Mouse (Mus musculus): ENCODE measurements around the gene Rnf166. TPM values are rescaled to one million over a fixed set of nuclear protein-coding genes. Genes with fewer than 3 reads are reported as not detected.

The Rnf166 gene
- total RNA-seq, 2 experiments from 2014 or later, result 32.7 to 39.5 TPM

DNA sequence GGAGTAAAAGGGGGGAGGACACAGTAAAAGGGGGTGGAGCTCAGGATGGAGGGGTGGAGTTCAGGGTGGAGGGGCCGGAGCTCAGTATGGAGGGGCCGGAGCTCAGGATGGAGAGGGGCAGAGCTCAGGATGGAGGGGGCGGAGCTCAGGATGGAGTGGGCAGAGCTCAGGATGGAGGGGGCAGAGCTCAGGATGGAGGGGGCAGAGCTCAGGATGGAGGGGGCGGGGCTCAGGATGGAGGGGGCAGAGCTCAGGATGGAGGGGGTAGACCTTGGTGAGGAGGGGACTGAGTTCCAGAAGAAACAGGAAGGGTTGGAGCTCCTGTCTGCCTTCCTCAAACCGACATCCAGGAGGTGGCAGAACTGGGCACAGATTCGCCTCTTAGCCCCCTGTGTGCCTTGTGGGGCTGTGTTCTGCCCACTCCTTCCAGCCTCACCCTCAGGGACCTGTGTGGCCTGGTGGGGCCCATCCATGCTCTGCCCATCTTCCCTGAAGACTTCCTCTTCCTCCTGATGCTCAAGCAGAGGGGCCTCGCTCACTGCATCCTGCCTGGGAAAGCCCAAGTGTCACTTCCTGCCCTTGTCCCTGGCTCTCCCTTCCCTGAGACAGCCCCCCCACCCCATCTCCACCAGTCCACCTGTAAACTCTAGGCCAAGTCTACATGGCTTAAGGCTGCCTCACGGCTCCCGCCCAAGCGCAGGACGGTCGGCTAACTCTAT, 21.3 kb upstream of the Rnf166 start:
- Histone ChIP-seq H3K27ac (no peak overlapping the region), H3K4me3 (no peak overlapping the region)
- no peak for TF ChIP-seq CTCF (conservative IDR thresholded peaks at IDR 0.05)
- no peak for DNase-seq (ENCODE audit: low spot score in 2 of 2)

DNA sequence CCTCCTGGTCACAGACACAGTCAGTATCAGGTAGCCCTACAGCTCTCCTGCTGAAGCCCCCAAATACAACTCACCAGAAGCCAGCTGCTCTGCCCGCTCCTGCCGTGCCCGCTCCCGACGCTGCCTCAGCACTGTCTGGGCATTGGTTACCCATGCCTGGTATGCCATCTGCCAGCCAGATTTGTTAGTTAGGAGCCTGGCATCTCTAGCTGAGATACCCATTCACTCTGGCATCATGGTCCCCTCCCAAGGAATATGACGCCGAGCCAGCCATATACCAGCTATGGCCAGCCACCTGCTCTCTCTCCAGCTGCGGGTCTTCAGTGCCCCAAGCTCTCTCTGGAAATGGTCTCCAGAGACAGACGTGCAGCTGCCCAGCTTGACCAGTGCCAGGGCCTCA, 12.5 kb upstream of the Rnf166 start:
- DNase-seq (ENCODE audit: low spot score in 2 of 2), result peak; percentile 55
- Histone ChIP-seq H3K27ac (no peak overlapping the region), H3K4me3 (no peak overlapping the region)
- no peak for TF ChIP-seq CTCF (conservative IDR thresholded peaks at IDR 0.05)

DNA sequence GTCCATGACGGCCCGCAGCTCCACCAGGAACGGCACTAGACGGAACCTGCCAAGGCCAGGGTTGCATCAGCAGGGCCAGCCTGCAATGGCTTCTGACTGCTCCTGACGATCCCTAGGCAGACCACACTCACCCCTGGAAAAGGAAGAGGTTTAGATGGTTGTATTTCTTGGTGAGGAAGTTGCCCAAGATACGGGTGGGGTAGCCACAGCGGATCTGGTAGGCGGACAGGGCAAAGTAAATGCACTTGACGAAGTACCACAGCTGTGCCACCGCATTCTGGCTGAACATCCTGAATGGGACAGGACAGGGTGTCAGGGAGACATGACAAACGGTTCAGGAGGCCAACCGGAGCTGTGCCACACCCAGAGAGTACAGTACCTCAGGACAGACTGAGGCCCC, 9.0 kb upstream of the Rnf166 start:
- DNase-seq (ENCODE audit: low spot score in 2 of 2), result no peak
- Histone ChIP-seq H3K27ac (no peak overlapping the region), H3K4me3 (no peak overlapping the region)
- no peak for TF ChIP-seq CTCF (conservative IDR thresholded peaks at IDR 0.05)

DNA sequence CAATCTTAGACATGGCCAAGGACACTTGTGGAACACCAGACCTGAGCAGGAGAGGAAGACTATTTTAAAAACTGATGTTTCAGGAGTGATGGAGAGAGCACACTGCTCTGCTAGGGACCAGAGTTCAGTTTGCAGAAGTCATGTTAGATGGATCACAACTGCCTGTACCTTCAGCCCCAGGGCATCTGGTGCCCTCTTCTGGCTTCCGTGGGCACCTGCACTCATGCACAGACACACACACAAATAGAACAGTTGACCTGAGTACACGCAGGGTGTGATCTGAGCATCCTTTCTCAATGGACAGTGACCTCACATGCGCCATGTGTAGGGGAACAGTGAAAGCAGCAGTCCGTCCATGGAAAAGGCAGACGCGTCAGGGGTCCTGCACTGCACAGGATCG, 8.0 kb upstream of the Rnf166 start:
- no peak overlapping the region for H3K27ac ChIP-seq
- no peak for DNase-seq (ENCODE audit: low spot score in 2 of 2)
- no peak overlapping the region for H3K4me3 ChIP-seq
- TF ChIP-seq CTCF (conservative IDR thresholded peaks at IDR 0.05), result peak; percentile 42

DNA sequence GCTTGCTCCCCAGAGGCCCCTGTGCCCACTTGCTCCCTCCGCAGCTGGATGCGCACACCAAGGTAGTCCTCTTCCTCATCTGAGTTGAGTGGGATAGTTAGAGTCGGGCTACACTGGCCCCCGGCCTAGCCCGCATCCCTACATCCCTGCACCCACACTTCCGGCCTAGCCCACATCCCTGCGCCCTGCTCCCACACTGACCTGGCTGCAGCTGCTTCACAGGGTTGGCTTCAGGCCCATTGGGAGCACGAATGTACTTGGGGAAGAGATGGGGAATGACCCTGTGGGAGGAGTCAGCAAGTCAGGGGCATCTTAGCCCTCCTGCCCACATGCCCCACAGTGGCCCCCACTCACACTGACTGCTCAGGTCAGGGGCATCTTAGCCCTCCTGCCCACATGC, 6.6 kb upstream of the Rnf166 start:
- H3K4me3 ChIP-seq, result no peak overlapping the region
- no peak overlapping the region for H3K27ac ChIP-seq
- DNase-seq (ENCODE audit: low spot score in 2 of 2), result no peak
- no peak for TF ChIP-seq CTCF (conservative IDR thresholded peaks at IDR 0.05)

DNA sequence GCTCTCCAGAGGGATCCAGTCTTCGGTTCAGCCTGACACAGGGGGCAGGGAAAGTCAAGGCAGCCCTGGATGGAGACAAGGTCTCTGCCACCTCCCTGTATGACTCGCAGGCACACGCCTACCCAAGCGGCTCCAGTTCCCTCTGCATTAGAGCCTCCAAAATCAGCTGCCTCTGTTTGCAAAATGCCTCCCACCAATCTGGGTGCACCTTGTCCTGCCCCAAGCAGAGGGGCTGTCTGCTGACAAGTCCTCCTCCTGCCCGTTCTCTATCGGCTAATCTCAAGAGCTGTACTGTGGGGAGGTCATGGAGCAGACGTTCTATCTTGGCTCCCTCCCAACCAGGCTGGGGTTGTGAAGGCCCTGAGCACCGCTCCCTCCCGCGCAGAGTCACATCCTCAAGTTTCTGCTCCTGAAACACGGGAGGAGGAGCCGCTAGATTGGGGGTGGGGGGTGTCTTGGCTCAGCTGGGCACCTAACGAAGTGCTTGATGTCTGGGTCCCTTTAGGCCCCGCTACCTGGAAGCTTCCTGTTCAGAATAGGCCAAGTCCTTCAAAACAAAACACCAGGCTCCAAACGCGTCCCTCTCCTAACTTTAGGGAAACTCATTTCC, 808 bp downstream of the Rnf166 start:
- peak overlapping the region; percentile 95 for H3K27ac ChIP-seq
- no peak for TF ChIP-seq CTCF (conservative IDR thresholded peaks at IDR 0.05)
- H3K4me3 ChIP-seq, result peak overlapping the region; percentile 94
- DNase-seq (ENCODE audit: low spot score in 2 of 2), result peak in 1 of 2 experiments; percentile 28

DNA sequence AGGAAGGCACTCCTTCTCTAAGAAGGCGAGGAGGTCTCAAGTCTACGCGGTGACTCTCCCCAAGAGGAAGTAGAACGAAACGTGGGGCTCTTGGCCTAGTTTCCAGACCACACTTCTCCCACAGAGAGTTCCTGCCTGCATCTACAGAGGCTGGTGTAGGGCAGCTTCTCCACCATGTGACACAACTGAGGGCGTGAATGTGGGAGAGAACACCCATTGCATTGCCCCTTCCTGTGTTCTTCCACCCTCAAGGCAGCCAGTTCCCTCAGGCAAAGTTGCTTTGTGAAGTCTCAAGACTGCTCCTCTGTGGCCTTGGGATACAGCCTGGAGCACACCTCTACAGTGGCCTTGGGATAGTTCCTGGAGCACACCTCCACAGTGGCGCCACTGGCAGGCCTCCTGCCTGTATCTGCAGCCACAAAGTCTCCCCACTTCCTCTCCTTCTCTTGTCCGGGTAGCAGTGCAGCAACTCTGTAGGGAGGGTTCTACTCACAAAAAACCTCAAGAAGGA, 1.9 kb downstream of the Rnf166 start:
- TF ChIP-seq CTCF (conservative IDR thresholded peaks at IDR 0.05), result no peak
- Histone ChIP-seq H3K27ac (peak overlapping the region; percentile 36; the same call in 1 of the 2 replicates), H3K4me3 (no peak overlapping the region)
- no peak for DNase-seq (ENCODE audit: low spot score in 2 of 2)

DNA sequence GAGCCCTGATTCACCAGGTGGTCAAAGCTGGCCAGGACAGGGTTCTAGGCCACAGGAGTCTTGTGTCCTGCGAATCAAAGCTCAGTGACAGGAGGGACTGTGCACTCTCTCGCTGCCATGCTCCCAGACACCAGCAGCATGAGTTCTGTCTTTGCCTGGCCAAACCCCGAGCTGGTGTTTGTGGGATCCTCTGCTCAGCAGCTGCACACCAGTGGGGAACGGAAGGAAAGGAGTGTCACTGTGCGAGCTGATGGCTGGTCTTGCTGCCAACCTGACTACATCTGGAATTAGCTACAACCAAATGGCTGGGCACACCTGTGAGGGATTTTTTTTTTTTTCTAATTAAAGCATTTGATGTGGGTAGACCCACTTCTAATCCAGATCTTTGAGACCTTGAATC, 5.2 kb downstream of the Rnf166 start:
- H3K27ac ChIP-seq, result no peak overlapping the region
- no peak overlapping the region for H3K4me3 ChIP-seq
- TF ChIP-seq CTCF (conservative IDR thresholded peaks at IDR 0.05), result no peak
- DNase-seq (ENCODE audit: low spot score in 2 of 2), result no peak

DNA sequence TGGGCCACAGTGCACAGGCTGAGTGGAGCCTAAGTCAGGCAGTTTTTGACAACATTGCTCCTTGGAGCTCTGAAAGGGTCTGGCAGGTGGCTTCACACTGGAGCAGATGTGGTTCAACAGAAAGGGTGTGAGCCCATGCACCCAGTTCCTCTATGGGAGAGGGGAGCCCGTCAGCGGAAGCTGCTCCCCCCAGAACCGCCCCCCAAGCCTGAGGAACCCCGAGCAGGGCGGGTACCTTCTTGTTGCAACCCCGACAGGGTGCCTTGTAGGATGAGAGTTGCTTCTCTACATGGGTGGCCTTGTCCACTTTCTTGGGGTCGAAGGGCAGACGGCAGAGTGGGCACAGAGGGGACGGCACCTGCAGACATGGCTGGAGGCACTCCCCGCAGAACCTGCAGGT, 5.9 kb downstream of the Rnf166 start:
- no peak overlapping the region for H3K4me3 ChIP-seq
- TF ChIP-seq CTCF (conservative IDR thresholded peaks at IDR 0.05), result no peak
- H3K27ac ChIP-seq, result no peak overlapping the region
- no peak for DNase-seq (ENCODE audit: low spot score in 2 of 2)

DNA sequence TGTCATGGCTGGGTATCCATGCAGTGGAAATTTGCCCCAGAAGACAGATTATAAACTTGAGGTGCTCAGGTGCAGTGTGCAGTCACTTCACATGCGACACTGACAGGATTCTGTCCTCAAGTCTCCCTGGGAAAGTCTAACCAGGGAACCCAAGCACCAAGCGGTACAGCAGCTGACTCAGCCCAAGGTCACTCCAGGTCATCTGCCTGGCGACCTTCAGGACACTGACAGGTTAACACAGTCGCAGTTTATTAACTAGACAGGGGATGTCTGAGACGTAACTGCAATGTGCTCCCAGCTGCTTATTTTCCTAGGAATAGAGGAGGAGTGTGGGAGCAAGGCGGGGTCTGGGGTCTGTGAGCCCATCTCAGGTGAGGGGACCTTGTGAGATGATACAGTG, 6.5 kb downstream of the Rnf166 start:
- TF ChIP-seq CTCF (conservative IDR thresholded peaks at IDR 0.05), result no peak
- DNase-seq (ENCODE audit: low spot score in 2 of 2), result no peak
- Histone ChIP-seq H3K27ac (no peak overlapping the region), H3K4me3 (no peak overlapping the region)

DNA sequence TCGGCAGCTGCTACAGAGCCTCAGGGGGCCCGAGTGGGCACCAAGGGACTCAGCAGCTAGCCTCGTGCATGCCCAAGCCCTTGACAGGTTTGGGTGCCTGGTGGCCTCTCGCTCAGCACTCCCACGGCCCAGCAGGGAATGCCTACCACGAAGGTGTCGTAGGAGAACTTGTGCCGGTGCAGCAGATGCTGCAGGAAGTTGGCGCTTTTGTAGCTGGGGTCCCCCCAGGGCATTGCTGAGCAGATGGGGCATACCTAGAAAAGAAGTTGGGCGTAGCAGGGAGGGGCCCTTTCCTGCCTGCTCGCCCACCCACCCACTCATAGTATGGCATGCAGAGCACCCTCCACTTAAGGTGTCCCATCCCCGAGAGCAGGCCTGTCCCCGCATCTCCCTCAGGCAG, 8.0 kb downstream of the Rnf166 start:
- DNase-seq (ENCODE audit: low spot score in 2 of 2), result no peak
- H3K27ac ChIP-seq, result no peak overlapping the region
- no peak for TF ChIP-seq CTCF (conservative IDR thresholded peaks at IDR 0.05)
- H3K4me3 ChIP-seq, result no peak overlapping the region

DNA sequence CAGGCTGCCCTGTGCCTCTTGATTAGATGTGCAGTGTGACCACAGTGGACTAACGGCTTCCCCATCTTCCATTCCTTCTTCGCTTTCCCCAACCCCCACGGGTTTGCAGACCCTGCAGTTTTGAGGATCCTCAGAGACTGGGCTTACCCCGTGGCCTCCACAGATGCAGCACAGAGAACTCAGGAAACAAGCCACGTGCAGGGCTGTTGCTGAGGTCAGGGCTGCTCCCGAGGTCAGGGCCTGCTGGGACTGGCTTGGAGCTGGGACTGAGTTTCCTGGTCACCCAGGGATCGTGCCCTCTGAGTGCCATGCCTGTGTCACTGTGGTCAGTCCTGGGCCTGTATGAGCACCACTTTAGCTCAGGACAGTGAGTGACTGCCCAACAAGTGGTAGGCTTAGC, 10.9 kb downstream of the Rnf166 start:
- TF ChIP-seq CTCF (conservative IDR thresholded peaks at IDR 0.05), result no peak
- no peak overlapping the region for H3K27ac ChIP-seq
- no peak overlapping the region for H3K4me3 ChIP-seq
- DNase-seq (ENCODE audit: low spot score in 2 of 2), result no peak

DNA sequence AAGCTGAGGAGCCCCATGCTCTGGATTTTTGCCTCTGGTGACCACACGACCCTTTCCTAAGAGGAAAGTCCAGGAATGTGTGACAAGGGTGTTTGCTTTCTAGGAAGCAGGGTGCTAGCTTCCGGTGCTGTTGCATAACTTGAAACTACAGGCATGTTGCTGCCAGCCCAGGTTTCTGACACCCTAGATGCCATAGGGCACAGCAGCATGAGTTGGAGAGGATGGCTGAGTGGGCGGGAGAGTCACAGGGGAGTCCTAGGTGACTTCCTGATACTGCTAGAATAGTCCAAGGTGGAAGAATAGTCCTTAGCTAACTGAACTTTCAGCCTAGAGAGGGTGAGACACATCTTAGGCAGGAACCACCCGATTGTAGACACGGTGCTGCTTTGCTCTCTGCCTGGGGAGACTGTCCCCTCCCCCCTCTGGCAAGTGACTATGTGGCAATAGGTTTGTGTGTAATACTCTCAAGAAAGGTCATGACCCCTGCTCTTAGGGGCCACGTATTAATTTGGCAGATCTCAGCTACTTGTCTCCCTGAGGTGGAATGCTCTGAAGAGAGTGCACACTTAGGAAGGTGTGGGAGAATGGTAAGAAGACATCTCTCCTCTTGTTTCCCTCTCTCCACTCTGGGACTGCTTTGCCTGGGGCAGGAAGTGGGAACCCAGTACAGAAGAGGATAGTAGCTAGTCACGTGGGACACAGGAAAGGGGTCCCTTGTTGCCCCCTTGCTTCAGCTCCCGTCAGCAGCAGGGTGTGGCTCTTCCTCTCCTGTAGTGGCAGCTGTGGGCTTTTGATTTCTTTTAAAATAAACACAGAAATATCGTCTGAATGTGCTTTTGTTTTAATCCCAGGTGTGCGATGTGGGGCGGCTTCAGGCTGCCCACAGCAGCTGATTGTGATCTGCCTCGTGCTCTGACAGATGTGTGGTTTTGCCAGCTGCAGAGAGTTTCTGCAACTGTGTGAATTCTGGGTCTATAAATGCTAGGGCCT, 11.9 kb downstream of the Rnf166 start:
- Histone ChIP-seq H3K4me3 (no peak overlapping the region), H3K27ac (no peak overlapping the region)
- TF ChIP-seq CTCF (conservative IDR thresholded peaks at IDR 0.05), result no peak
- no peak for DNase-seq (ENCODE audit: low spot score in 2 of 2)

All from layer of hippocampus, adult 2 months (tissue).